Mouse (Mus musculus) heart, adult 2 months (tissue): ENCODE measurements around the gene P3h2.

ENCODE experiments used
- CTCF ChIP-seq: fragments of 200-600 bp; IDR thresholded peaks from 2 replicates; pipeline ENCODE4 v1.8.1; 2022; ENCODE audit warnings: antibody characterized with exemption, mild to moderate bottlenecking, moderate library complexity
- POLR2A ChIP-seq: fragments of 200-500 bp; IDR thresholded peaks from 2 replicates; pipeline ENCODE4 v1.6.1; 2011; ENCODE audit warnings: mild to moderate bottlenecking, low read depth, low read length, control low read depth; ENCODE audit not compliant: insufficient read depth

DNA sequence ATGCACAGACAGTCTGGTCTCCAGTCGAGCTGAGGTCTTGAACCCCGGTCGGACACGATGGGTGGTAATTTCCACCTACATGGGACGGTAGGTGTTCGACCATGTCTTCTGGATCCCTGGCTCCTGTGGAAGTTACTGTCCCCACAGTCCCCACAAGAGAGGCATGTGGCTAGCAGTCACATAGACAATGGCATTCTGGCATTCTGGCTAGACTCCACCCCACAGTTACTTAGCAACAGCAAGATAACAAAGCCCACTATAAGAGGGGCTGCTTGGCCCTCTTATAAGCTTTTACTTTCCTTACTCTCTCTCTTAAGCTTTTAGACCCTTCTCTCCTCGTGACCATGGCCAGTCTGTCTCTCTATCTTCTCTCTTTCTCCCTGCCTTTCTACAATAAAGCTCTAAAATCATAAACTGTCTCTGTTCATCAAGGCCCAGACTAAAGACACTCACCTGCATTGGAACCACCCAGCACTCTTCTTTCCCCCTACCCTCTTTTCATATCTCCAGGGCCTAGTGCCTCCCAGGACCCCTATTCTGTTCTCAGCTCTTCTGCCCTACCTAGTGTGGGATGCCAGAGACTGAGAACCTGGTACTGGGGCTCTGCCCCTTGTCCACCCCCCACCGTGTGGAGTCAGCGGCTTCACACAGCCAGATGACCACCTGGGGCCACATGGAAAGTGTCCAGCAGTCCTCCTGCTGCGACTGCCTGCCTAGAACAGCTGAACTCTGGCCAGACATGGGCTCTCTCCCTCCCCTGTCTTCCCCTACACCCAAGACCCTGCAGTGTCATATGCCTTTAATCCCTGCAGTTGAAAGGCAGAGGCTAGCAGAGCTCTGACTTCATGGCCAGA is 28.1 kb downstream of the P3h2 start:
- TF ChIP-seq CTCF (no peak), POLR2A (no peak)
